Mouse (Mus musculus) E14TG2a.4 (cell line): ENCODE results near the gene Nol6.

ENCODE experiments used
- H3K27me3 ChIP-seq: 2 replicates; pipeline ENCODE4 v1.6.1; 2014; ENCODE audit warnings: low read length, control low read depth; ENCODE audit not compliant: insufficient read depth
- H3K36me3 ChIP-seq: 2 replicates; pipeline ENCODE4 v1.6.1; 2014; ENCODE audit warnings: low read length, control low read depth; ENCODE audit not compliant: insufficient read depth
- H3K4me1 ChIP-seq: replicated peaks from 2 replicates; pipeline ENCODE4 v1.6.1; 2014; ENCODE audit warnings: low read depth, low read length, control low read depth
- H3K4me3 ChIP-seq: replicated peaks from 2 replicates; pipeline ENCODE4 v1.5.1; 2014; ENCODE audit warnings: mild to moderate bottlenecking, low read length
- H3K9me3 ChIP-seq: 2 replicates; pipeline ENCODE4 v1.6.1; 2014; ENCODE audit warnings: low read length, control low read depth
- CTCF ChIP-seq: conservative IDR thresholded peaks from 2 replicates; pipeline ENCODE4 v1.5.1; 2014; ENCODE audit warnings: low read length
- NANOG ChIP-seq: IDR thresholded peaks from 2 replicates; pipeline ENCODE4 v1.6.1; 2014; ENCODE audit warnings: borderline replicate concordance, low read length, mixed read lengths
- POU5F1 ChIP-seq: IDR thresholded peaks from 2 replicates; pipeline ENCODE4 v1.6.1; 2014; ENCODE audit warnings: low read length, borderline replicate concordance

Gene Nol6

DNA sequence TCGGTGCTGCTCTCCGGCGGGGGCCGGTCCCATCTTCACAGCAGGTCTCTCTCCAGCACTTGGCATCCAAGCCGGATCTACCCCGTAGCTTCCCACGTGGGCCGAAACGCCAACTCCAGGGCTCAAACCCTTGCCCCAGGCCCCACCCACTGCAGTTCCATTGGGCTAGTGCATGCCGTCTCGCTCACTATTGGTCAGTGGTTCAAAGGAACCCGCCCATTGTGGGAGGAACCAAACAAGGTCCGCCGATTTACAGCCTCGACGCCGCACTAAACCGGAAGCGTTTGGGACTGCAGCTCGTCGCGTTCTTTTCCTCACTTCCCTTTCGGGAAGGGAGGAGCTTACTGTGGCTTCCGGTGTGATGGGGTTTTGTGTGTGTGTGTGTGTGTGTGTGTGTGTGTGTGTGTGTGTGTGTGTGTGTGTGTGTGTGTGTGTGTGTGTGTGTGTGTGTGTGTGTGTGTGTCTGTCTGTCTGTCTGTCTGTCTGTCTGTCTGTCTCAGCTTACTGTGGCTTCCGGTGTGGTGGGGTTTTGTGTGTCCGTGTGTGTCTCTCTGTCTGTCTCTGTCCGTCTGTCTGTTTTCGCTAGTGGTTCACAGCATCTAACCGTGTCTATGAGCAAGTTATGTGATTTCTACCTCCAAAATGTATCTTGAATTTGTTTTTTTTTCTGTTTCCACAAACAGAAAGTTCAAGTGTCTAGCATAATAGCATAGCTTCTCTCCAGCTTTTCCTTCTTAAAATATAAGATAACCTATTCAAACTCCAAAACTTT lies at the start of gene Nol6:
Gene Nol6, minus strand, starts transcription at position 276 of the 772 bp plus-strand sequence.
- H3K4me1 ChIP-seq, result peaks cover 43% of the 10 kb centered on the region
- peak within 1 kb of the TSS; percentile 99 for H3K4me3 ChIP-seq
- peaks cover 41% of the 10 kb centered on the region for H3K36me3 ChIP-seq
- no peaks in the 10 kb centered on the region for H3K27me3 ChIP-seq
- H3K9me3 ChIP-seq, result no peaks in the 10 kb centered on the region
- no peak for TF ChIP-seq NANOG
- TF ChIP-seq POU5F1, result no peak
- TF ChIP-seq CTCF, result no peak

DNA sequence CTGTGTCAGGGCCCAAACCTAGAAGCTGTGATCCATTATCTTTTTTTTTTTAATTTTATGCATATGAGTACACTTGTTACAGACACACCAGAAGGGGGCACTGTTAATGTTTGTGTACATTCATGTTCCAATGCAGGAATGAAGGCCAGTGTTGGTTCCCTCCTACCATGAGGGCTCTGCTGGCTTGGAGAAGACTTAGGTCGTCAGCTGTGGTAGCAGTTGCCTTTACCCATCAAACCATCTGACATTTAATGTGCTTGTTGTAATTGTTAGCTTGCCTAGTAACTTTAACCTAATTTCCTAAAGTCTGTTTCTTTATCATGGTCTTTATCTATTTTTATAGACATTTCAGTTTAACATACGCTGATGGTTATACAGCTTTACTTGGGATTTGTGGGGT lies 46.7 kb upstream of the Nol6 start:
- Histone ChIP-seq H3K4me1 (peaks cover 61% of the 10 kb centered on the region), H3K9me3 (no peaks in the 10 kb centered on the region), H3K4me3 (no peak overlapping the region), H3K27me3 (no peaks in the 10 kb centered on the region), H3K36me3 (peaks cover 43% of the 10 kb centered on the region)
- TF ChIP-seq CTCF (no peak), POU5F1 (no peak), NANOG (no peak)

DNA sequence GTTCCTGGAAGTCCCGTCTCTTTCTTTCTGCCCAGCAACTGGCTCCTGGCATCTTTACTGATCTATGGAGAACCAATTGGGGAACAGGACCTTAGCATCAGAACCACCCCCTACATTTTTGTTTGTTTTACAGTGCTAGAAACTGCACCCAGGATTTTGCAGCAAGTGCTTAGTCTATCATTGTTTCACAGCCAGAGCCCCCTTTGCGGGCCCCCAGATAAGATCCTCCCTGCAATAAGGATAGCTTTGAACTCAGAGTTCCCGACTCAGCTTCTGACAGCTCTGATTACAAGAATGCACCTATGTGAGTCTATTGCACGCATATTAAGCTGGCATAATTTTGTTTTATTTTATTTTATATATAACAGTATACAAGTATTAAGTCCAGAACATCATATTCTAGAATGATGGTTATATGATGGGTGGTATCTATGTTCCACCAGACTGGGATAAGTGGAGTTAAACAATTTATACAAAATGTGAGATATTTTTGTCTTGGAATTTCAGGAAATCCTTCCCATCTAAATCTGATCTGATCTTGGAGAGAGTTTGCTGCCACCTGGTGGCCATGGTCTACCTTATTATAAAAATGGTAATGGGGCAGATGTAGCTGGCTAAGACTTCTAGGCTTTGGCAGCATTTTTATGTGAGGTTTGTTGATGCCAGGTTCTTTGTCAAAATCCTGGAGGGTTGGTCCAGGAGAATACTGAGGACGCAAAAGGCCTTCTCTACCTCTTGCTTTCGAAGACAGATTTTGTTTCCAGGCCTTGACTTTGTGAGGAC lies 41.6 kb upstream of the Nol6 start:
- Histone ChIP-seq H3K27me3 (no peaks in the 10 kb centered on the region), H3K36me3 (peaks cover 24% of the 10 kb centered on the region), H3K4me1 (peaks cover 59% of the 10 kb centered on the region), H3K4me3 (0 out of 2 replicates have a peak overlapping the region, but pooled peaks have one; percentile 3), H3K9me3 (no peaks in the 10 kb centered on the region)
- TF ChIP-seq POU5F1 (no peak), NANOG (no peak), CTCF (peak; percentile 65)

DNA sequence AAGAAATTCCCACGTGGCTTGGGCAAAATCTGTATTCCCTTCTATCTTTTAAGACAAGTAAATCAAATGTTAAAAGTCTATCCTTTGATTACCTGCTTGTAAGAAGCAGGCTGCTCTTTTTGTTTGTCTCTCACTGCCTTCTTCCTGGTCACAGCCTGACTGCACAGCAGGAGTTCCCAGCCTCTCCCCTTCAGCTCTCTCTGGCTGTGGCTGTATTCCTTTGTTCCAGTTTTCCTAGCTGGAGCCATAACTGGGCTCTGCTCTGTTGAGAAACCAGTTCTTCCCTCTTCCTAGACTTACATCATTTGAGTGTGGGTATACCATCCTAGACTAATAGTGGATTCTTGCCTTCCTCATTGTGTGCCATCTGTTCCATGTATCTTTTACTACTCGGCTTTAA lies 40.7 kb upstream of the Nol6 start:
- TF ChIP-seq POU5F1, result no peak
- no peak for TF ChIP-seq NANOG
- no peak for TF ChIP-seq CTCF
- no peak overlapping the region; the same call in 1 of the 2 replicates for H3K4me3 ChIP-seq
- no peaks in the 10 kb centered on the region for H3K9me3 ChIP-seq
- H3K36me3 ChIP-seq, result peaks cover 22% of the 10 kb centered on the region
- no peaks in the 10 kb centered on the region for H3K27me3 ChIP-seq
- peaks cover 57% of the 10 kb centered on the region for H3K4me1 ChIP-seq

DNA sequence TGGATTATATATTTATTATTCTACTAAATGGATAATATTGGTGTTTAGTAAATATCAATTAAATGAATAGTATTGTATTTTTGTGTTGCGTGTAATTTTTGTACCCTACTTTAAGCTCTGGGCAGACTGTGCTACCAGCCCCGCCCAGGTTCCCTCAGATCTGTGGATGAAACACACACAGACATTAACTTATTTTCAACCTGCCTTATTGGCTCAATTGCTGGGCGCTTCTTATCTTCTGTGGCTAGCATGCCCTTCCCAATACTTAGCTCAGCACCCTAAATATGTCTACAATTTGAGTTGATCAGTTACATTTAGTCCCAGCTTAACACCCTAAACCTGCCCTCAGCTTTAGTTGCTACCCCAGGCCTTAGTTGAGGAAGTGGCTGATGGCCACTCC lies 37.0 kb upstream of the Nol6 start:
- Histone ChIP-seq H3K27me3 (no peaks in the 10 kb centered on the region), H3K4me3 (no peak overlapping the region), H3K4me1 (peaks cover 73% of the 10 kb centered on the region), H3K9me3 (no peaks in the 10 kb centered on the region), H3K36me3 (no peaks in the 10 kb centered on the region)
- TF ChIP-seq POU5F1 (no peak), CTCF (no peak), NANOG (no peak)

GRCm38 (mm10) chr4:41158251-41158650 lies 34.0 kb upstream of the Nol6 start:
- H3K4me3 ChIP-seq, result no peak overlapping the region
- H3K9me3 ChIP-seq, result no peaks in the 10 kb centered on the region
- TF ChIP-seq CTCF (no peak), POU5F1 (no peak), NANOG (no peak)
- no peaks in the 10 kb centered on the region for H3K27me3 ChIP-seq
- no peaks in the 10 kb centered on the region for H3K36me3 ChIP-seq
- peaks cover 70% of the 10 kb centered on the region for H3K4me1 ChIP-seq

- TF ChIP-seq NANOG, result 0 out of 2 replicates have a peak, but pooled peaks have one; percentile 9
- no peak for TF ChIP-seq CTCF
- TF ChIP-seq POU5F1, result no peak
- Histone ChIP-seq H3K4me3 (peak overlapping the region; percentile 39; the same call in 1 of the 2 replicates), H3K27me3 (no peaks in the 10 kb centered on the region), H3K36me3 (no peaks in the 10 kb centered on the region), H3K9me3 (no peaks in the 10 kb centered on the region), H3K4me1 (peaks cover 74% of the 10 kb centered on the region)
Observed at GRCm38 (mm10) chr4:41156961-41157360, 32.7 kb upstream of the Nol6 start.

- no peak for TF ChIP-seq CTCF
- TF ChIP-seq POU5F1, result no peak
- no peak for TF ChIP-seq NANOG
- no peaks in the 10 kb centered on the region for H3K36me3 ChIP-seq
- H3K27me3 ChIP-seq, result no peaks in the 10 kb centered on the region
- H3K9me3 ChIP-seq, result no peaks in the 10 kb centered on the region
- H3K4me1 ChIP-seq, result peaks cover 80% of the 10 kb centered on the region
- H3K4me3 ChIP-seq, result no peak overlapping the region
Observed at GRCm38 (mm10) chr4:41153146-41153545, 28.9 kb upstream of the Nol6 start.
